Mouse (Mus musculus) kidney, postnatal 25 days (tissue): ENCODE measurements around the gene Gfm1.

ENCODE experiments used
- DNase-seq, 2 experiments: peaks; one replicate each; pipeline ENCODE4 v3.0.0; 2021; ENCODE audit warnings: mixed read lengths in 2 of 2

Gfm1 gene

GRCm38 (mm10) chr3:67497998-67498397, 68.1 kb downstream of the Gfm1 start:
- DNase-seq, result no peak

GRCm38 (mm10) chr3:67498773-67499405, 69.0 kb downstream of the Gfm1 start:
- DNase-seq, result no peak

- DNase-seq, result no peak
Observed at GRCm38 (mm10) chr3:67499406-67499791, 69.5 kb downstream of the Gfm1 start.

- DNase-seq, result no peak
Observed at GRCm38 (mm10) chr3:67503878-67504277, 74.0 kb downstream of the Gfm1 start.

- DNase-seq, result no peak
Observed at GRCm38 (mm10) chr3:67505286-67505685, 75.4 kb downstream of the Gfm1 start.

GRCm38 (mm10) chr3:67508216-67508892, 78.5 kb downstream of the Gfm1 start:
- DNase-seq, result no peak

- peak; percentile 78 to 89 for DNase-seq
Observed at GRCm38 (mm10) chr3:67512807-67513206, 82.9 kb downstream of the Gfm1 start.

GRCm38 (mm10) chr3:67514801-67515273, 84.9 kb downstream of the Gfm1 start:
- no peak for DNase-seq

- peak; percentile 13 to 62 for DNase-seq
Observed at GRCm38 (mm10) chr3:67515274-67515801, 85.4 kb downstream of the Gfm1 start, which contains the start of gene Rarres1. Gene Rarres1 (minus strand): TSS chr3:67515523.

GRCm38 (mm10) chr3:67520568-67521143, 90.8 kb downstream of the Gfm1 start:
- no peak for DNase-seq

GRCm38 (mm10) chr3:67522709-67523108, 92.8 kb downstream of the Gfm1 start:
- DNase-seq, result no peak

- no peak for DNase-seq
Observed at GRCm38 (mm10) chr3:67524768-67525167, 94.9 kb downstream of the Gfm1 start.
